Mouse (Mus musculus) neural tube, embryonic 12.5 days (tissue): ENCODE measurements around the gene Wnt8b. TPM values are rescaled to one million over a fixed set of nuclear protein-coding genes. Genes with fewer than 3 reads are reported as not detected.

Source experiments
- ATAC-seq: fragments of 200-750 bp; cut with Nextera tagmentation; 2 replicates; pipeline ENCODE4 v1.8.0; 2017; ENCODE audit warnings: low read depth, mild to moderate bottlenecking, moderate TSS enrichment, moderate library complexity; ENCODE audit not compliant: low FRiP score
- H3K27ac ChIP-seq: fragments of 300-500 bp; sonication (generic); 2 replicates; pipeline ENCODE4 v1.5.1; 2016
- H3K27me3 ChIP-seq: fragments of 300-500 bp; sonication (generic); replicated peaks from 2 replicates; pipeline ENCODE4 v1.6.1; 2016; ENCODE audit warnings: mild to moderate bottlenecking
- H3K36me3 ChIP-seq: fragments of 300-500 bp; sonication (generic); 2 replicates; pipeline ENCODE4 v1.6.1; 2016; ENCODE audit warnings: mild to moderate bottlenecking
- H3K4me1 ChIP-seq: fragments of 300-500 bp; sonication (generic); 2 replicates; pipeline ENCODE4 v1.6.1; 2016
- H3K4me2 ChIP-seq: fragments of 300-500 bp; sonication (generic); replicated peaks from 2 replicates; pipeline ENCODE4 v1.6.1; 2016; ENCODE audit warnings: mild to moderate bottlenecking
- H3K4me3 ChIP-seq: fragments of 300-500 bp; sonication (generic); 2 replicates; pipeline ENCODE4 v1.5.1; 2016
- H3K9ac ChIP-seq: fragments of 300-500 bp; sonication (generic); 2 replicates; pipeline ENCODE4 v1.6.1; 2016; ENCODE audit warnings: mild to moderate bottlenecking
- H3K9me3 ChIP-seq: fragments of 300-500 bp; sonication (generic); 2 replicates; pipeline ENCODE4 v1.6.1; 2016; ENCODE audit warnings: mild to moderate bottlenecking
- WGBS: fragments of 180-500 bp; shearing (Covaris S2); methylation state at CpG from one replicate; pipeline ENCODE4 v1.1.7; 2016; 5-methylcytosine and 5-hydroxymethylcytosine counted together
- polyA plus RNA-seq: library from polyadenylated mRNA; unstranded; fragments of >200 nt; fragmentation: Nextera tagmentation; extraction: Ambion mirVana; gene quantifications from 2 replicates; pipeline ENCODE4 v1.2.1, GENCODE M21; 2016

Wnt8b gene
- polyA plus RNA-seq, 1 experiment from 2014 or later: 1.9 TPM

DNA sequence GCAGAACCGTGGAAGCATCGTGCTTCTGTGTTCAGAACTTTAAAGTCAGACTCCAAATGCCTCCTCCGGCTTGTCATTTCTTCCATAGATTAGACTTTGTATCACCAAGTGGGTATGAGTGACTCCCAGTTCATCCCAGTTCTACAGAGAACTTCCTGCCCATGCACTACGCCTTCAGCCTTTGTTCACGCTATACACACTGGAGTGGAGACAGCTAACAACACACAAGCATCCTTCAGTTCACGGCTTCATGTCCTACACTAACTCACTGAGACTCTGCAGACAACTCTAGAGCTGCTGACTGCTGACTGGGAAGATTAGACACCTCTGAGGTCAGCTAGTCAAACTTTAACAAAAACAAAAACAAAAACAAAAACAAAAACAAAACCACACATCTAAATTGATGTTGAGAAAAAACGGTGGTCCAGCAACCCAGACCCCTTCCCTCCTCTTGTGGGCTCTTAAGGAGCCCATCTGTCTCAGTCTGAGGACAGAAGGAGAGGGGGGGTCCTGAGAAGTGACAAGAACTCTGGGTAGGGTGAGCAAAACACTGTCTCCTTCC is 20.7 kb downstream of the Wnt8b start:
- no peak overlapping the region for H3K9ac ChIP-seq
- no peak overlapping the region for H3K4me3 ChIP-seq
- H3K27me3 ChIP-seq: peaks cover 68% of the 10 kb centered on the region
- ATAC-seq: no peak
- peak overlapping the region; percentile 97 for H3K4me2 ChIP-seq
- 16% methylated on average over 7 of the region's 7 CpGs for WGBS
- H3K4me1 ChIP-seq: peaks cover 55% of the 10 kb centered on the region
- H3K36me3 ChIP-seq: no peaks in the 10 kb centered on the region
- no peaks in the 10 kb centered on the region for H3K9me3 ChIP-seq
- no peak overlapping the region for H3K27ac ChIP-seq

DNA sequence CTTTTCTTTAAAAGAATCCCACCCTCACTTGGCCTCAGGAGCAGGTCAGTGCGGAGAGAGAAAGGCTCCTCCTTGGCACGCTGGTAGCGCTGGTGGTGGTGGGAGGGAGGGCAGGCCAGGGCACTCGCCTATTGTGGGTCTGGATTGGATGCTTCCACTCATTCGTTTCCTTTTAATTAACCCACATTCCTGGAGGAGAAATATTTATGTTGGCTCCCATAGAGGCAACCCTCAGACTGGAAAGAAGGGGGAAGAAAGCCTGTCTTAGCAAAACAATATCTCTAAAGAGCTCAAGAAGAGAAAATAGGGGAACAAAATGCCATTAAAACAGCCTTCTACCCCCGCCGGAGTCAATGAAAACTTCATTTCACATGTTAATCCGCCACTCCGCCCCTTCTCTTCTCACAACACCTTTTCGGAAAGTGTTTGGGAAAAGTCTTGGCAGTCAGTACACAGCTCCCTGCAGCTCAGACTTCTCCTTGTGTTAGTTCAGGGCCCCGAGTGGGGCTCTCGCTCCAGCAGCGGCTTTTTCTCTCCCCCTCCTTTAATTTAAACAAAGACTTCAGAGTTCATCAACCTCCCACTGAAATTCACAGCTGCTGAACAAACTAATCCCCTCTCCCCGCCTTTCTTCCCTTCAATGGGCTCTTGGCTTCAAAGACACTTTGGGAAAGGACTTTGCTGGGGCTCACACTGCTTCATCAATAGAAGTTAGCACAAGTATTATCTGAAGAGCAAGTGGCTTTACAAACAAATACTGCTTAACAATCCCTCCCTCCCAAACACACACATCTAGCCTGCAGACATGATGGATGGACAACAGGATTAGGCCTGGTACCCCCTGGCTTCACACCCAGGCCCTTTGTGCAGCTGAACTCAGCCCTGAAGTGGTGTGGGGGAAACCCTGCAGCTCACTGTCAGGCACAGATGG is 21.5 kb downstream of the Wnt8b start:
- no peak overlapping the region for H3K9ac ChIP-seq
- peaks cover 63% of the 10 kb centered on the region for H3K27me3 ChIP-seq
- peak overlapping the region; percentile 97 for H3K4me2 ChIP-seq
- 0 out of 2 replicates have a peak overlapping the region, but pooled peaks have one; percentile 33 for H3K27ac ChIP-seq
- 1% methylated on average over 14 of the region's 14 CpGs for WGBS
- H3K36me3 ChIP-seq: no peaks in the 10 kb centered on the region
- H3K4me3 ChIP-seq: no peak overlapping the region
- peak; percentile 79 for ATAC-seq
- peaks cover 51% of the 10 kb centered on the region for H3K4me1 ChIP-seq
- no peaks in the 10 kb centered on the region for H3K9me3 ChIP-seq

DNA sequence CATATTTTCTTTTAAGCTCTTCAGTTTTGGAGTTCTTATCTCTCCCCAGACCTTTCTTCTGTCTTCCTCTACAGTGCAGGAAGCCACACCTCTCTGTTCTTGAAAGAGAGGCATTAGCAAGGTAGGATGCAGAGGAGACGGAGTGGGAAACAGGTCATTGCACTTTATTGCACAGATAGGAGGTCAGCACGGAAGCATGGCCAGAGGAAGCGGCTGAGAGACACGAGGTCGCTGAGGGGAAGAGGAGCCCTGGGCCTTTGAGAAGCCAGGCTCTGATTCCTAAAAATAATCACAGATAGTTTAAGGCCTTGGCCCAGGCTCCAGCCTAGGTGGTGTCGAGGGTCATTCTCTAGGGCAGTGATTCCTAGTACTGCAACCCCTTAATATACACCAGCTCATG is 22.5 kb downstream of the Wnt8b start:
- H3K4me3 ChIP-seq: no peak overlapping the region
- WGBS: 25% methylated on average over 6 of the region's 6 CpGs
- 0 out of 2 replicates have a peak overlapping the region, but pooled peaks have one; percentile 33 for H3K27ac ChIP-seq
- H3K36me3 ChIP-seq: no peaks in the 10 kb centered on the region
- H3K4me1 ChIP-seq: peaks cover 44% of the 10 kb centered on the region
- ATAC-seq: no peak
- no peak overlapping the region for H3K4me2 ChIP-seq
- no peaks in the 10 kb centered on the region for H3K9me3 ChIP-seq
- peaks cover 53% of the 10 kb centered on the region for H3K27me3 ChIP-seq
- H3K9ac ChIP-seq: no peak overlapping the region

DNA sequence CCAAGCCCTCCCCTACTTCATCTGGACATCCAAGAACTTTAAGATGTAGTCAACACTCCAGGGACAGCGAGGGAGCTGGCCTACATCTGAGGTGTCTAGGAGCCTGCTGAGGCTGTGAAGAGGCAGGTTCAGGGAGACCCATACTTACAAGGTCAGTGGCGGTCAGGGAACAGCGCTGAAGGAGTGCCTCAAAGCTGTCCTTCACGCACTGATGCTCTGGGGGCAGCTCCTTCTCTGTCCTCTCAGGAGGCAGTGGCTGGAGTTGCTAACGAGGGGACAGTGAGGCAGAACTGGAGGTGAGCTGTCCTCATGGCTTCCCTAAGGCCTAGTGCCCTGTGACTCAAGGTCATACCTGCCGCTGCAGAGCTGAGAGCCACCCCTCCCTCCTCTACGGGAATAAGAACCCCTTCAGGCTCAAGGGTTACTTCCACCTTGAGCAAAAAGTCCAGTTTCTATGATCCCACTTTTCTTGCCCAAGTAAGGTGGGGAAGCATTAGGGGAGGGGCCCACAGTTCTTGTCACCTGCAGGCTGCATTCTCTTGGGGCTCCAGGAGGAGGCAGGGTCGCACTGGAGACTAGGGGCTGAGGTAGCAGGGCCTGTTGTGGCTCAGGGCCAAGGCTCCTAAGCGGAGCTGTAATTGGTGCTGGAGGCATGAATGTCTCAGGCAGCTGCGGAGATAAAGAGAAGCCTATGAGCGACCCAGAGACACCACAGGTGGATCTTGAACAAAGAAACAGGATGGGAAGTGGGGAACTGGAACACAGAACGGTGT is 24.9 kb downstream of the Wnt8b start:
- H3K27ac ChIP-seq: no peak overlapping the region
- peaks cover 29% of the 10 kb centered on the region for H3K27me3 ChIP-seq
- no peaks in the 10 kb centered on the region for H3K9me3 ChIP-seq
- no peak overlapping the region for H3K9ac ChIP-seq
- H3K4me3 ChIP-seq: no peak overlapping the region
- no peak overlapping the region for H3K4me2 ChIP-seq
- no peak for ATAC-seq
- WGBS: 53% methylated on average over 12 of the region's 12 CpGs
- H3K4me1 ChIP-seq: peaks cover 32% of the 10 kb centered on the region
- no peaks in the 10 kb centered on the region for H3K36me3 ChIP-seq

DNA sequence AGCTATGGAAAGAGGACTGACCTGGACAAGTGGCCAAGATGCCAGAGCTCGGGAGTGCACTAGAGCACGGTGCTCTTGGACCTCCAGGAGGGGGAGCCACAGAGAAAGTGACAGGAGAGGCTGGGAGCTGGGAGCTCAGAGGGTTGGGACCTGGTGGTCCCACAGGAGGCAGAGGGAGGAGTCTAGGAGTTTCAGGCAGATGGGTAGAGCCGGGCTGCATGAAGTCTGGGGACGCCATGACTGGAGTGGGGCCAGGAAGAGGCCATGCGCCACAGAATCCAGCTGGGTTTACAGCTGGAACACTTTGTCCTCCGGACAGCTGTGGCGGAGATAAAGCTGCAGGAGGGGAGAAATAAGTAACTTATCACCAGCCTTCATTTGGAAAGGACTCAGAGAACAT is 25.9 kb downstream of the Wnt8b start:
- Histone ChIP-seq H3K36me3 (no peaks in the 10 kb centered on the region), H3K4me3 (no peak overlapping the region), H3K9me3 (no peaks in the 10 kb centered on the region), H3K9ac (no peak overlapping the region), H3K27me3 (peaks cover 19% of the 10 kb centered on the region), H3K27ac (no peak overlapping the region), H3K4me2 (no peak overlapping the region), H3K4me1 (peaks cover 23% of the 10 kb centered on the region)
- ATAC-seq: no peak
- 12% methylated on average over 7 of the region's 7 CpGs for WGBS

DNA sequence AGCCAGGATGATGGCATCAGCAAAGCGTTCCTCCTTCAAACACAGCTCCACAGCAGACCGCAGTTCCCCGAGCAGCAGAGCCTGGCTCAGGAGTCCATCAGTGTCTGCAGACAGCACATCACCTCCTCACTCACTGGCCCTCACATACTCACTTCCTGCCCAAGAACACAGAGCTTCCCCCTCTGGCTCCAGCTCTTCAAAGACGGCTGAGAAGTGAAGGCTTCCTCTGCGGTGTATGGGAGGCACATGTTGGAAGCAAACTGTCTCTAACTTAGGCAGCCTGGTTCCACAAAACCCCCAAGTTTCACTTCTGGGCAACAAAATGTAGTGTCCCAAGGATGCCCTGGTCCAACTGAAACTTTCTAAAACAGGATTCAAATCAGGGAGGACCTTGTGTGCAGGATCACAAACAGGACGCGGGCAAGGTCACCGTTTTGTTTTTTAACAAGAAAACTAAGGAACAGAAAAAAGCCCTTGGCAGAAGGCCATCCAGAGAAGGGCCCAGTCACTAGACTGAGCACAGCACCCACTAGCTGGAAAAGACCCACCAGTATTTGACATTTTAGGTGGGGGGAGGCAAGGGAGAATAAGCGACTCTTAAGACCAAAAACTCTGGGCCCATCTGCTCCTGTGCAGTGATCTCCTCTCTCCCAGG is 32.4 kb downstream of the Wnt8b start:
- Histone ChIP-seq H3K27ac (no peak overlapping the region), H3K9me3 (no peaks in the 10 kb centered on the region), H3K4me1 (no peaks in the 10 kb centered on the region), H3K4me2 (no peak overlapping the region), H3K4me3 (no peak overlapping the region), H3K9ac (no peak overlapping the region), H3K36me3 (no peaks in the 10 kb centered on the region), H3K27me3 (no peaks in the 10 kb centered on the region)
- 88% methylated on average over 9 of the region's 9 CpGs for WGBS
- no peak for ATAC-seq

DNA sequence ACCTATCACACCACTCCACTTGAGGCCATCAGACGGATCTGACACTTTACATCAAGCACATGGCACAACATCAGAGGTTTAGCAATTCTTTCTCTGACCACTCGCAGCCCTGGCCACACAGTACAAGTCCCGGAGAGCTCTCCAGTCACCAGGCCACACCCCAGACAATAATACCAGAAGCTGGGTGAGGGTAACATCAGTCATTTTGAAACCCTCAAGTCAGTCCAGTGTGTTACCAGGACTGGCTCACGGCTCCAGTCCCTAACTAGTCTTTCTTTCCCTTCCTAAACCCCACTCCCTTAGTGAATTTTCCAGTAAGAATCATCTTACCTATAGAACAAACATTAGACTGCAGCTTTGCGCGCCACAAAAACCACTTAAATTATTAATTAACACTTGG is 36.7 kb downstream of the Wnt8b start:
- Histone ChIP-seq H3K9me3 (no peaks in the 10 kb centered on the region), H3K4me3 (no peak overlapping the region), H3K4me1 (no peaks in the 10 kb centered on the region), H3K4me2 (no peak overlapping the region), H3K27me3 (peaks cover 10% of the 10 kb centered on the region), H3K36me3 (no peaks in the 10 kb centered on the region), H3K9ac (no peak overlapping the region), H3K27ac (no peak overlapping the region)
- ATAC-seq: no peak
- WGBS: 82% methylated on average over 6 of the region's 6 CpGs

DNA sequence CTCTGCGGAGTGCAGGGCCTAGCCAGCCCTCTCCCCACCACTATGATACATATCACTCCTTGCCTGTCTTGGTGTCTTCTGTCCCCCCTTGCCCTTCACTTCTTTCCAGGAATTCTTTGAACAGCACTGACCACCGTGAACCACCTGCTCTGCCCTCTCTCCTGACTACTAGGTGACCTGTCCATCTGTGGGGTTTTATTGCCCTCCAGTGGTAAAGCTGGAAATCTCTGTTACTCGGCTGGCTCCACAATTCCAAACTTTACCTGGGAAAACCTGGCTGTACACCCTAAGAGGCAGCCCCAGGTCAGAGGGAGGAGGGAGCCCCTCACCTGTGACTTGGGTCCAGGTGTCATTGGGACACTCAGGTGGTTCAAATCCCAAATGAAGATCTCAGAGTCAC is 42.1 kb downstream of the Wnt8b start:
- H3K9me3 ChIP-seq: peaks cover 4% of the 10 kb centered on the region; the same call in 1 of the 2 replicates
- H3K36me3 ChIP-seq: no peaks in the 10 kb centered on the region
- no peak overlapping the region for H3K4me2 ChIP-seq
- no peak overlapping the region for H3K9ac ChIP-seq
- H3K27me3 ChIP-seq: peaks cover 10% of the 10 kb centered on the region
- H3K4me1 ChIP-seq: no peaks in the 10 kb centered on the region
- H3K27ac ChIP-seq: no peak overlapping the region
- WGBS: 32% methylated on average over 3 of the region's 3 CpGs
- no peak for ATAC-seq
- H3K4me3 ChIP-seq: no peak overlapping the region

DNA sequence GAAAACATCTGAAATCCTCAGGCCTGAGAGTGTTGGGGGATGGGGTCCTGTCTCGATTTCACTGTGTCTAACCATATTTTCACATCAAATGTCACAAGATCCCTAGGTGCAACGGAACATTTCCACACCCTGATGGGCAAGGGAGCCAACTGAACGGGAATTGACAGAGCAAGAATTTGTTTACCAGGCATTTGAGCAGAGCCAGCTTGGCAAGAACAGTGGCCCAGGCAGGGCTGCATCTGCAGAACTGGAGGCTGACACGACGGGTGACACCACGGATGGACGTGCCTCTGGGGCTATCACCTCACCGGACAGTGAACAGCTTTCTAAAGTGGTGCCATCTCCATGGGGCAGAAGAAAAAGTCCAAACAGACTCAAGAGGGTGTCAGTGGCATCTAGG is 44.1 kb downstream of the Wnt8b start:
- peaks cover 5% of the 10 kb centered on the region; the same call in 1 of the 2 replicates for H3K27me3 ChIP-seq
- no peak overlapping the region for H3K9ac ChIP-seq
- ATAC-seq: no peak
- no peak overlapping the region for H3K4me2 ChIP-seq
- no peak overlapping the region for H3K4me3 ChIP-seq
- H3K36me3 ChIP-seq: no peaks in the 10 kb centered on the region
- 86% methylated on average over 8 of the region's 8 CpGs for WGBS
- H3K9me3 ChIP-seq: peaks cover 15% of the 10 kb centered on the region; the same call in 1 of the 2 replicates
- H3K27ac ChIP-seq: no peak overlapping the region
- H3K4me1 ChIP-seq: no peaks in the 10 kb centered on the region

DNA sequence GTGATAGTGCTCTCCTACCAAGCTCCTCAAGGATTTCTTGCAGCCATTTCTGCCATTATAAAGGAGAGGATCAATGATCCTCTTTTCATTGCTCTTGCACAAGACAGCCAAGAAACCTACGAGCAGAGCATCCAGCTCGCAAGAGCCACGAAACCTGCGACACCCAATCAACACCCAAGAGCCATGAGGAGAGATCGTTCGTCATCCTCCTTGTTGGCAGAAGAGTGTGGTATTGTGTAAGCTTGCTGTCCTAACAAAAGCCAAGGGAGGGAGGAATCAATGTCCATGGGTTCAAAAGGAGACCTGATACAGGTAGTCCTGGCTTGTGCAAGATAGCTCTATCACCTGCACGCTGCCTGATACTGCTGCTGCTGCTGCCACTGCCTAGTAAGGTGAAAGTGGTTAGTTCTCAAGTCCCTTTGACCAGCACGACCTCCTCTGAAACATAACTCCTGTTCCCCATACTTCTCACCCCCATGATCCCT is 49.5 kb downstream of the Wnt8b start:
- H3K27me3 ChIP-seq: no peaks in the 10 kb centered on the region; the same call in 1 of the 2 replicates
- WGBS: 90% methylated on average over 8 of the region's 8 CpGs
- H3K27ac ChIP-seq: no peak overlapping the region
- peaks cover 6% of the 10 kb centered on the region for H3K4me1 ChIP-seq
- no peak for ATAC-seq
- peaks cover under 1% of the 10 kb centered on the region for H3K36me3 ChIP-seq
- H3K9me3 ChIP-seq: peaks cover 15% of the 10 kb centered on the region; the same call in 1 of the 2 replicates
- H3K4me2 ChIP-seq: no peak overlapping the region
- H3K4me3 ChIP-seq: no peak overlapping the region
- H3K9ac ChIP-seq: no peak overlapping the region

DNA sequence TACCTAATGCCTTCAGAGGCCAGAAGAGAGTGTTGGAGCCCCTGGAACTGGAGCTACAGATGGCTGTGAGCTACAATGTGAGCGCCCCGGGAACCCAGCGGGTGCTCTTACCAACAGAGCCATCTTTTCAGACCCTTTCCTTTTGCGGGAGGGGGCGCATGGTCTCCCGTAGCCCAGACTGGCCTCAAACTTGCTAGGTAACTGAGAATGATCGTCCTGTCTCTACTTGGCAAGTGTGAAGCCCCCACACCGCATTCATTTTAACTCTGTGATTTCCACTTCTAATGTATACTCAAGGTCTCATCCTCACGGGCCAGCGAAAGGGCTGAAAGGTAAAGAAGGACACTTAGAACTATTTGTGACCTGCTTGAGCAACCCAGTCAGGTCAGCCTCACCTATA is 51.1 kb downstream of the Wnt8b start:
- Histone ChIP-seq H3K36me3 (peaks cover 16% of the 10 kb centered on the region), H3K4me3 (no peak overlapping the region), H3K9me3 (peaks cover 15% of the 10 kb centered on the region; the same call in 1 of the 2 replicates), H3K27ac (no peak overlapping the region), H3K4me1 (peaks cover 6% of the 10 kb centered on the region), H3K9ac (no peak overlapping the region), H3K27me3 (no peaks in the 10 kb centered on the region; the same call in 1 of the 2 replicates), H3K4me2 (no peak overlapping the region)
- no peak for ATAC-seq
- WGBS: 62% methylated on average over 10 of the region's 10 CpGs
